Mouse (Mus musculus) lung, postnatal 0 days (tissue): Measurements from ENCODE around the gene Idh2.

Experiments used
- CTCF ChIP-seq: IDR thresholded peaks from 2 replicates; pipeline ENCODE4 v1.5.1; 2016; ENCODE audit warnings: antibody characterized with exemption, mild to moderate bottlenecking
- EP300 ChIP-seq: IDR thresholded peaks from 2 replicates; pipeline ENCODE4 v1.6.1; 2016; ENCODE audit warnings: antibody characterized with exemption, mild to moderate bottlenecking, control low read depth

GRCm38 (mm10) chr7:80116158-80116557 is 966 bp upstream of the Idh2 start:
- TF ChIP-seq CTCF, result no peak
- no peak for TF ChIP-seq EP300
